Mouse (Mus musculus): Measurements from ENCODE around the gene Idh3g. TPM values are rescaled to one million over a fixed set of nuclear protein-coding genes. Genes with fewer than 3 reads are reported as not detected.
"Not testable (repeated sequence)": the region's sequence is repeated elsewhere in the genome, so short reads cannot be mapped to it uniquely, and the experiment has no call there.

The Idh3g gene
- total RNA-seq, 2 experiments from 2014 or later = 239 to 277 TPM

DNA sequence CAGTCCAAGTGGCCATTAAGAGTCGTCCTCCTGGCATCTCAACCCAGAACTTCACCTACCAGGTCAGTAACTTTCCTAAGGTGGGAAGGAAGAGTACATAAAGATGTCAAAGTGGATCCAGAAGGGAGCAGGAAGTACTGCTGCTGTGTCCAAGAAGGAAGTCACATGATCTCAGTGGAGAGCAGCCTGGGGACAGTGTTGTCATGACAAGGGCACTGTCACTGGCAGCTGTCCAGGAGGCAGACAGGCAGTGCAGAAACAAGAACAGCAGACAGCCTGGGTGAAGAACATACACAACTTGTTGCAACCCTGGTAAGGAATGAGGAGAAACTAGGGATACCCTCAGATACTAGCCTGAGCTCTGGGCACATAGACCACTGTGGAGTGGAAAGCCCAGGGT is 21.4 kb downstream of the Idh3g start:
- ATAC-seq (replicated peaks; ENCODE audit: low FRiP score, low TSS enrichment, poor library complexity, severe bottlenecking) = no peak

DNA sequence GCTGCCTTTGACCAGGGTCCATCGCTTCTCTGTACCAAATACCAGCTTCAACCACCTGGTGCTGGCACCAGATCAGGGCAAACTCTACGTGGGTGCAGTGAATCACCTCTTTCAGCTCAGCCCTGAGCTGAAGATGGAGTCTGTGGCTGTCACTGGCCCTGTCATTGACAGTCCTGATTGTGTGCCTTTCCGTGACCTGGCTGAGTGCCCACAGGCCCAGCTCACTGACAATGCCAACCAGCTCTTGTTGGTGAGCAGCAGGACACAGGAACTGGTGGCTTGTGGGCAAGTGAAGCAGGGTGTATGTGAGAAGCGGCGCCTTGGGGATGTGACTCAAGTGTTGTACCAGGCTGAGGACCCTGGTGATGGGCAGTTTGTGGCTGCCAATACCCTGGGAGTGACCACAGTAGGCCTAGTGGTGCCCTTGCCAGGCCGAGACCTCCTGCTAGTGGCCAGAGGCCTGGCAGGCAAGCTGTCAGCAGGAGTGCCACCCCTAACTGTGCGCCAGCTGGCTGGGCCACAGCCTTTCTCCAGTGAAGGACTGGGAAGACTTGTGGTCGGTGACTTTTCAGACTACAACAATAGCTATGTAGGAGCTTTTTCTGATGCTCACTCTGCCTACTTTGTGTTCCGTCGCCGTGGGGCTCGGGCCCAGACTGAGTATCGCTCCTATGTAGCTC is 27.9 kb downstream of the Idh3g start:
- ATAC-seq (replicated peaks; ENCODE audit: low FRiP score, low TSS enrichment, poor library complexity, severe bottlenecking) = no peak

DNA sequence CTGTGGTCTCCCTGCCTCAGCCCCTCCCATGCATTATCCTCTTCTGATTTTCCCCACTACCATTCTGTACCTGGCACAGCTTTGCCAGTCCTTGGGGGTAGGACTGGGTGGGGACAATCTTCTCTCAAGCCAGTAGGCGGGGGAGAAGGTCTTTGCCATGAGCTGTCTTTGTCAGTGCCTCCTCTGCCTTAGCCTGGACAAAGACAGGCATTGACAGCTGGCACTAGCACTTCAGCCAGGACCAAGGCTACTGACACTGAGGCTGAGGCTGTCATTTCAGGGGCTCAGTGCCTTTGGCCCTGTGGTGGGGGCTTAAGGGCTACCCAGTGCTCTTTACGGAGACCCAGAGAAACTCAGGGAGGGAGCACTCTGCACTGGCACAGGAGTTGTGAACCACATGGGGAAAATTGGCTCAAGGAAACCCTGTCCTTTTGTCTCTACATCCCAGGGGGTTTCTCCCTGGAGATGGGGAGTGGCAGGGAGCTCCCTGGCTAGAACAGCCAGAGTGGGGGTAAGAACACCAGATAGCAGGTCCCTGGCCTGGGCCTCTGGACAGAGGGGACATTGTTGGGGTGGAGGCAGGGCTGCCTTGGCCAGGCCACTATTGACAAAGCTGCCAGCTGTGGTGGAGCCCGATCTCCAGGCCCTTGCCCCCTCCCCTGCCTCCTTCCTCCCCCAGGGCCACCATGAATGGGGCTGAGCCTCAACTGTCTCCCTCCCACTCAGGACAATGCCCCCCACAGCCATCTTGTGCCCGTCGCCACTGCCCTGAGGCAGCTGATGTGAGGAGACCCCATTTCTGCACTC is 30.2 kb downstream of the Idh3g start, which contains the start of gene Plxnb3:
Gene Plxnb3, plus strand, starts transcription at position 757 of the 807 bp plus-strand sequence.
- no peak for ATAC-seq (replicated peaks; ENCODE audit: low FRiP score, low TSS enrichment, poor library complexity, severe bottlenecking)

DNA sequence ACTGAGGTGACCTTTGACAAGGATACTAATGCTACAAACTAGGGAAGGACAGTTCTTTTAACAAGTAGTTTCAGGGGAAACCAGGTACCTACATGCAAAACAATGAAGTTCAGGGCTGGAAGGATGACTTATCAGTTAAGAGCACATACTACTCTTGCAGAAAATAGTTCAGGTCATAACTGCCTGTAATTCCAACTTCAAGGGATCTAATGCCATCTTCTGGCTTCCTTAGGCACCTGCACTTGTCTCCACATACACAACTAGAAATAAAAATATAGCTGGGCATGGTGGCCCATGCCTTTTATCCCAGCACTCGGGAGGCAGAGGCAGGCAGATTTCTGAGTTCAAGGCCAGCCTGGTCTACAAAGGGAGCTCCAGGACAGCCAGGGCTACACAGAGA is 37.7 kb downstream of the Idh3g start:
- ATAC-seq (replicated peaks; ENCODE audit: low FRiP score, low TSS enrichment, poor library complexity, severe bottlenecking) = no peak

DNA sequence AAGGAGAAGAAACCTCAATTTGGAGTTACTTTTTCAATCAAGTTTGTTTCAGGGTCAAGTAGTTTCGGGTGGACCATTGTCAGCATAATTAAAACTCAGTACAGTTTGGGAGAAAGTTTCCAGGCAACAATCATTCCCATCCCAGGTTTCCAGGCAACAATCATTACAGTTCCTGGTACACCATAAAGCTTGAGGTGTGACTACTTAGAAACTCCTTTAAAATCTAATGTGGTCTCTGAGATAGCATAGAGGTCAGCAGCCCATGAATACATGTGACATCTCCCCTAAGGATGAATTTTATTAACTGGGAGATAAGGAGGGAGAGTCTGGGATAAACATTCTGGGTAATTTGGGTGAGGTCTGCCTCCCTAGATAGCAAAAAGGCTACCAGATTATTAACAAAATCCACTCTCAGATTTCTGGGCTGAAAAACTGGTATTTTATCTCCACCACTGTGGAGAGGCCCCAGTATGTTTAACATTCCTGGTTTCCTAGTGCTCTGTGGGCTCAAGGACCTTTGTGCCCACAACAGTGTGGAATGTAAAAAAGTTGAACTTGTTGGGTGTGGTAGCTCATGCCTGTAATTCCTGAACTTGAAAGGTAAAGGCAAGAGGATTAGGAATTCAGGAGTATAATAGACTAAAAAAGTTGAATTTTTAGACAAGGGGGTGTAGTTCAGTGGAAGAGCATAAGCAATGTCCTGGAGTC is 41.8 kb downstream of the Idh3g start:
- no peak for ATAC-seq (replicated peaks; ENCODE audit: low FRiP score, low TSS enrichment, poor library complexity, severe bottlenecking)

DNA sequence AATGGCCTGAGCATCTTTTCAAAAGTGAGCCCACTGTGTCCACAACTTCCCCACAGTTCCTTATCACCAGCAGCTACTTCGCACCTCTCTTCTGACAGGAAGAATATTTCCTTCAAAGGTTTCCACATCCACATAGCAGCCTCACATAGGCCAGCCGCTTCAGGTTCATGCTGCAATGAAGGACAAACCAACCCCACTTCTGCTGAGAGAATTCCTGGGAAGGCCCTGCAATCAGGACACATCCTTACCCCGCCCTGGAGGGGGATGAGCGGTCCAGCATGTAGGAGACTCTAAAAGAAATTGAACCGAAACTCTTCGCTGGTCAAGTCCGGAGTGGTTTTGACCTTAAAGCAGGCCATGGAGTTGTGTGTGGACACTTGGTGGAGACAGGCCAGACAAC is 46.9 kb downstream of the Idh3g start:
- not testable (repeated sequence) for ATAC-seq (replicated peaks; ENCODE audit: low FRiP score, low TSS enrichment, poor library complexity, severe bottlenecking)

DNA sequence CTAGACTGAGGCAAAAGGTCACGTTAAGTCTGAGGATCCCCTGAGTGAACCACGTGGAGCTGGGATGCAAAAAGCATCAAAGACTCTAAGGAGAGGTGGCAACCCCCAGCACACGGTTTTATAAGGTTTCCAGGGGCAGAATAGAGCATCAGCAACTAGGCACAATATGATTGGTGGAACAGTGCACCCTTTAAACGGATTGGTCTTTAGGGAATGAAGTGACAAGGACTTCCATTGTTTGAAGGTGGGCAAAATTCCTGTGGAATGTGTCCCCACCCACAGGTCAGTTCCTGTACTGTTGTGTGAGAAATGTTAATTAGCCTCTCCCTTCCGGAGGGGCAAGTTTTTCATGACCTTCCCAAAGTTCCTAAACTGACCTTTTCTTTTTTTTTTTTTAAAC is 47.5 kb downstream of the Idh3g start:
- ATAC-seq (replicated peaks; ENCODE audit: low FRiP score, low TSS enrichment, poor library complexity, severe bottlenecking) = no peak

DNA sequence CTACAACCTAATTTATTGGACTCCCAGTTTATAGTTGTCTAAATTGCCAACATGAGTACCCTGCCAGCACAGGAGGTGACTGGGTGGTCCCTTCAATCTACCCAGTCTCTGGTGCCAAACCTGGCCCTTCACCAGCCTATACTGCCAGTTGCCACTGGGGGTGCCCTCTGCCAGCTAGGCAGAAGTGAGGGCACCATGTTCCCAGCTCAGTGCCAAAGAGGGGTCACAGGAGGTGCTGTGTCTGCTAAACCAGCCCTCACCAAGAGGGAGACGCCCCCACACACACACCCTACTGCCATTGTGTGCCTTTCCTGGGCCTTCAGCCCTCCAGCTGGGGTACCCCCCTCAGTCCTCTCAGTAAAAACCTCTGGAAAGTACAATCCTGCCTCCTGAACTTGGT is 48.5 kb downstream of the Idh3g start:
- ATAC-seq (replicated peaks; ENCODE audit: low FRiP score, low TSS enrichment, poor library complexity, severe bottlenecking) = peak; percentile 81

DNA sequence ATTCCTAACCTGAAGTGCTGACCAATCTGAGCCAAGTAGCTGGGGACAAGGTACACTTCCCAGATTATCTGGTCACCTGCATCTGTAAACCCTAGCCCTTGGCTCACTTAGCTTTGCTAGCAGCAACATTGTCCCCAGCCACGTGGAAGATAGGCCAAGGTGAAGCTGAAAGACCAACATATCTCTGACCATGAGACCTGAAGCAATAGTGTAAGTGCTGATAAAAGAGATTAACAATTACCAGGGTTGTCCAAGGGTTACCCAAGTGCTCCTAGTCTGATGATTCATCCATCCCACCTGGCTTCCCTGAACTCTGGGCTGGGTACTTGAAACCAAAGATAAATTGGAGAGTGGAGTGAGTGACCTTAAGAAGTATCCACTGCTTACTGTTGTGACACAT is 55.8 kb downstream of the Idh3g start:
- no peak for ATAC-seq (replicated peaks; ENCODE audit: low FRiP score, low TSS enrichment, poor library complexity, severe bottlenecking)

Other genes with a start within 250 kb of the Idh3g start
- gene Dusp9, start 147.5 kb downstream of the Idh3g start, total RNA-seq (2014; fragmentation: Nextera tagmentation) = 1.5 TPM in 1 of 2 replicates, not detected in the other
- 0.38 and 0.61 TPM in 2 replicates for gene Dusp9, start 147.5 kb downstream of the Idh3g start, total RNA-seq (2017)
- 2.7 TPM in 1 of 2 replicates, not detected in the other for gene Pnck, start 126.8 kb downstream of the Idh3g start, total RNA-seq (2014; fragmentation: Nextera tagmentation)
- not detected in 2 replicates for gene Pnck, start 126.8 kb downstream of the Idh3g start, total RNA-seq (2017)
- gene Slc6a8, start 113.7 kb downstream of the Idh3g start, total RNA-seq (2014; fragmentation: Nextera tagmentation) = 2.0 TPM in 1 of 2 replicates, not detected in the other
- 0.34 TPM in 1 of 2 replicates, not detected in the other for gene Slc6a8, start 113.7 kb downstream of the Idh3g start, total RNA-seq (2017)
- gene Bcap31, start 70.7 kb downstream of the Idh3g start, total RNA-seq (2014; fragmentation: Nextera tagmentation) = 117 and 129 TPM in 2 replicates
- gene Bcap31, start 70.7 kb downstream of the Idh3g start, total RNA-seq (2017) = 177 and 215 TPM in 2 replicates
- 8.9 and 12.1 TPM in 2 replicates for gene Abcd1, start 70.3 kb downstream of the Idh3g start, total RNA-seq (2014; fragmentation: Nextera tagmentation)
- gene Abcd1, start 70.3 kb downstream of the Idh3g start, total RNA-seq (2017) = 3.5 and 6.4 TPM in 2 replicates
- gene Plxnb3, start 29.8 kb downstream of the Idh3g start, total RNA-seq (2014; fragmentation: Nextera tagmentation) = not detected in 2 replicates
- gene Plxnb3, start 29.8 kb downstream of the Idh3g start, total RNA-seq (2017) = 0.19 TPM in 1 of 2 replicates, not detected in the other
- not detected in 2 replicates for gene Srpk3, start 12.5 kb downstream of the Idh3g start, total RNA-seq (2014; fragmentation: Nextera tagmentation)
- not detected in 2 replicates for gene Srpk3, start 12.5 kb downstream of the Idh3g start, total RNA-seq (2017)
- 246 and 263 TPM in 2 replicates for gene Ssr4, start 131 bp upstream of the Idh3g start, total RNA-seq (2014; fragmentation: Nextera tagmentation)
- gene Ssr4, start 131 bp upstream of the Idh3g start, total RNA-seq (2017) = 136 and 138 TPM in 2 replicates
- 0.31 TPM in 1 of 2 replicates, not detected in the other for gene Pdzd4, start 38.1 kb upstream of the Idh3g start, total RNA-seq (2014; fragmentation: Nextera tagmentation)
- 0.30 TPM in 1 of 2 replicates, not detected in the other for gene Pdzd4, start 38.1 kb upstream of the Idh3g start, total RNA-seq (2017)
- not detected in 2 replicates for gene Avpr2, start 105.2 kb upstream of the Idh3g start, total RNA-seq (2014; fragmentation: Nextera tagmentation)
- gene Avpr2, start 105.2 kb upstream of the Idh3g start, total RNA-seq (2017) = not detected in 2 replicates
- not detected in 2 replicates for gene L1cam, start 109.2 kb upstream of the Idh3g start, total RNA-seq (2014; fragmentation: Nextera tagmentation)
- 0.15 and 2.0 TPM in 2 replicates for gene L1cam, start 109.2 kb upstream of the Idh3g start, total RNA-seq (2017)
- gene Arhgap4, start 135.0 kb upstream of the Idh3g start, total RNA-seq (2014; fragmentation: Nextera tagmentation) = 27.6 and 32.5 TPM in 2 replicates
- 13.7 and 20.1 TPM in 2 replicates for gene Arhgap4, start 135.0 kb upstream of the Idh3g start, total RNA-seq (2017)
- gene Naa10, start 135.0 kb upstream of the Idh3g start, total RNA-seq (2014; fragmentation: Nextera tagmentation) = 224 and 245 TPM in 2 replicates
- 150 TPM in 2 replicates for gene Naa10, start 135.0 kb upstream of the Idh3g start, total RNA-seq (2017)
- gene Renbp, start 144.0 kb upstream of the Idh3g start, total RNA-seq (2014; fragmentation: Nextera tagmentation) = 3.3 and 7.6 TPM in 2 replicates
- 6.9 and 11.0 TPM in 2 replicates for gene Renbp, start 144.0 kb upstream of the Idh3g start, total RNA-seq (2017)
- 159 and 169 TPM in 2 replicates for gene Hcfc1, start 179.5 kb upstream of the Idh3g start, total RNA-seq (2014; fragmentation: Nextera tagmentation)
- gene Hcfc1, start 179.5 kb upstream of the Idh3g start, total RNA-seq (2017) = 56.1 and 78.7 TPM in 2 replicates
- 74.9 and 81.2 TPM in 2 replicates for gene Irak1, start 237.0 kb upstream of the Idh3g start, total RNA-seq (2014; fragmentation: Nextera tagmentation)
- gene Irak1, start 237.0 kb upstream of the Idh3g start, total RNA-seq (2017) = 43.2 and 48.7 TPM in 2 replicates